17 mouse cellular contexts compared by ENCODE assay signal in genomic region chr16:80398118-80398517, GRCm38 (mm10).
"Had no signal": no experiment of that assay in that cellular context is flagged by ENCODE, and none has a peak within 500 bp of the region (broad histone marks: within the 10 kb centered on the region; RNA-seq: fewer than 3 reads in every experiment).

No protein-coding gene starts in this region.

- H3K9ac ChIP-seq: neural tube, embryonic 12.5 days; neural tube, embryonic 13.5 days; neural tube, embryonic 15.5 days; stomach, embryonic 15.5 days had no signal

- H3K4me2 ChIP-seq: neural tube, embryonic 12.5 days; neural tube, embryonic 13.5 days; neural tube, embryonic 15.5 days; stomach, embryonic 15.5 days had no signal

- H3K4me3 ChIP-seq: neural tube, embryonic 12.5 days; neural tube, embryonic 13.5 days; neural tube, embryonic 15.5 days; stomach, embryonic 15.5 days had no signal

- DNase-seq: retina, postnatal 1 day; right cerebral cortex, adult 18-20 months; right cerebral cortex, postnatal 14 days; right cerebral cortex, postnatal 25 days; right cerebral cortex, postnatal 4 days; spleen, adult 18-20 months; thymus, adult 18-20 months; thymus, adult 2 months; thymus, postnatal 14 days; thymus, postnatal 25 days; thymus, postnatal 36 days; thymus, postnatal 4 days had no signal

- H3K9me3 ChIP-seq: neural tube, embryonic 12.5 days; neural tube, embryonic 13.5 days; neural tube, embryonic 15.5 days; stomach, embryonic 15.5 days had no signal

- H3K27me3 ChIP-seq: neural tube, embryonic 12.5 days; neural tube, embryonic 13.5 days; neural tube, embryonic 15.5 days; stomach, embryonic 15.5 days had no signal

- H3K36me3 ChIP-seq: neural tube, embryonic 12.5 days; neural tube, embryonic 13.5 days; neural tube, embryonic 15.5 days; stomach, embryonic 15.5 days had no signal

- H3K27ac ChIP-seq: neural tube, embryonic 12.5 days; neural tube, embryonic 13.5 days; neural tube, embryonic 15.5 days; stomach, embryonic 15.5 days; stomach, postnatal 0 days had no signal

- H3K4me1 ChIP-seq: neural tube, embryonic 12.5 days; neural tube, embryonic 13.5 days; neural tube, embryonic 15.5 days; stomach, embryonic 15.5 days had no signal
